Mouse (Mus musculus): ENCODE measurements around the gene Unc13a. TPM values are rescaled to one million over a fixed set of nuclear protein-coding genes. Genes with fewer than 3 reads are reported as not detected.
A peak's percentile ranks its signal among the peaks of the same experiment; 100 is the strongest.

Gene Unc13a
- polyA plus RNA-seq, 1 experiment from 2014 or later: 2.5 TPM

- CTCF ChIA-PET: interaction anchor here (1.5 kb wide), 1 partner anchor 105 kb away, joined by 4 read pairs; no protein-coding TSS in a partner anchor
- H3K27me3 ChIP-seq: no peaks in the 10 kb centered on the region
- DNase-seq (ENCODE audit: low read depth, low spot score) (no peak), ATAC-seq (no peak)
- POLR2A ChIA-PET: no interaction called here
- TF ChIP-seq CTCF (IDR thresholded peaks at IDR 0.05): no peak
- in situ Hi-C loops (cut with MboI; ENCODE audit: low pct_unique_long_range_greater_than_20kb): no loop called here
These were observed 4.7 kb downstream of the Unc13a start for GRCm38 (mm10) chr8:71666855-71667254.

- no peak for TF ChIP-seq CTCF (IDR thresholded peaks at IDR 0.05)
- ChIA-PET CTCF (interaction anchor here (1.5 kb wide), 1 partner anchor 104 kb away, joined by 4 read pairs; no protein-coding TSS in a partner anchor), POLR2A (no interaction called here)
- no peaks in the 10 kb centered on the region for H3K27me3 ChIP-seq
- peak; percentile 36 for ATAC-seq
- in situ Hi-C loops (cut with MboI; ENCODE audit: low pct_unique_long_range_greater_than_20kb): no loop called here
- no peak for DNase-seq (ENCODE audit: low read depth, low spot score)
These were observed 6.0 kb downstream of the Unc13a start for GRCm38 (mm10) chr8:71665331-71666130.

GRCm38 (mm10) chr8:71660325-71661120 lies 11.0 kb downstream of the Unc13a start:
- POLR2A ChIA-PET: interaction anchor here (1.2 kb wide), 1 partner anchor 67 kb away, joined by 4 read pairs; no protein-coding TSS in a partner anchor
- H3K27me3 ChIP-seq: no peaks in the 10 kb centered on the region
- ATAC-seq (peak; percentile 34), DNase-seq (ENCODE audit: low read depth, low spot score) (no peak)
- TF ChIP-seq CTCF (IDR thresholded peaks at IDR 0.05): no peak
- in situ Hi-C loops (cut with MboI; ENCODE audit: low pct_unique_long_range_greater_than_20kb): loop anchor here (5.0 kb wide), 1 partner anchor 98 kb away; no protein-coding TSS in a partner anchor
- CTCF ChIA-PET: interaction anchor here (0.6 to 4.2 kb wide), 35 partner anchors 9 to 196 kb away, joined by 3 to 23 read pairs (median 4); partner anchors contain the start of genes Jak3, Mrpl34, Nxnl1 and Pgls

- ChIA-PET POLR2A (no interaction called here), CTCF (interaction anchor here (0.9 to 4.2 kb wide), 8 partner anchors 10 to 105 kb away, joined by 3 to 23 read pairs (median 5); partner anchors contain the start of genes Jak3, Nxnl1 and Slc27a1)
- no peaks in the 10 kb centered on the region for H3K27me3 ChIP-seq
- in situ Hi-C loops (cut with MboI; ENCODE audit: low pct_unique_long_range_greater_than_20kb): loop anchor here (5.0 kb wide), 1 partner anchor 97 kb away; no protein-coding TSS in a partner anchor
- ATAC-seq: no peak
- DNase-seq (ENCODE audit: low read depth, low spot score): no peak
- no peak for TF ChIP-seq CTCF (IDR thresholded peaks at IDR 0.05)
These were observed 11.8 kb downstream of the Unc13a start for GRCm38 (mm10) chr8:71659751-71660150.

GRCm38 (mm10) chr8:71658515-71659049 lies 13.0 kb downstream of the Unc13a start:
- no peak for TF ChIP-seq CTCF (IDR thresholded peaks at IDR 0.05)
- POLR2A ChIA-PET: no interaction called here
- DNase-seq (ENCODE audit: low read depth, low spot score): no peak
- H3K27me3 ChIP-seq: no peaks in the 10 kb centered on the region
- no peak for ATAC-seq
- CTCF ChIA-PET: interaction anchor here (1.2 to 4.2 kb wide), 3 partner anchors 44 to 103 kb away, joined by 3 to 23 read pairs (median 3); no protein-coding TSS in a partner anchor
- in situ Hi-C loops (cut with MboI; ENCODE audit: low pct_unique_long_range_greater_than_20kb): no loop called here

- in situ Hi-C loops (cut with MboI; ENCODE audit: low pct_unique_long_range_greater_than_20kb): no loop called here
- ChIA-PET CTCF (interaction anchor here (1.2 to 4.2 kb wide), 2 partner anchors 44 to 96 kb away, joined by 3 to 23 read pairs; no protein-coding TSS in a partner anchor), POLR2A (no interaction called here)
- DNase-seq (ENCODE audit: low read depth, low spot score) (no peak), ATAC-seq (no peak)
- TF ChIP-seq CTCF (IDR thresholded peaks at IDR 0.05): no peak
- H3K27me3 ChIP-seq: no peaks in the 10 kb centered on the region
These were observed 13.7 kb downstream of the Unc13a start for GRCm38 (mm10) chr8:71657816-71658215.

GRCm38 (mm10) chr8:71654600-71654999 lies 17.0 kb downstream of the Unc13a start:
- no peaks in the 10 kb centered on the region for H3K27me3 ChIP-seq
- ATAC-seq: no peak
- ChIA-PET POLR2A (no interaction called here), CTCF (no interaction called here)
- TF ChIP-seq CTCF (IDR thresholded peaks at IDR 0.05): no peak
- in situ Hi-C loops (cut with MboI; ENCODE audit: low pct_unique_long_range_greater_than_20kb): loop anchor here (5.0 kb wide), 1 partner anchor 52 kb away; no protein-coding TSS in a partner anchor
- DNase-seq (ENCODE audit: low read depth, low spot score): no peak

- TF ChIP-seq CTCF (IDR thresholded peaks at IDR 0.05): no peak
- DNase-seq (ENCODE audit: low read depth, low spot score) (no peak), ATAC-seq (no peak)
- ChIA-PET POLR2A (no interaction called here), CTCF (interaction anchor here (1.1 to 1.7 kb wide), 3 partner anchors 14 to 83 kb away, joined by 3 to 4 read pairs (median 3); no protein-coding TSS in a partner anchor)
- no peaks in the 10 kb centered on the region for H3K27me3 ChIP-seq
- in situ Hi-C loops (cut with MboI; ENCODE audit: low pct_unique_long_range_greater_than_20kb): no loop called here
These were observed 26.0 kb downstream of the Unc13a start for GRCm38 (mm10) chr8:71645510-71645909.

GRCm38 (mm10) chr8:71639318-71639717 lies 32.2 kb downstream of the Unc13a start:
- CTCF ChIA-PET: no interaction called here
- in situ Hi-C loops (cut with MboI; ENCODE audit: low pct_unique_long_range_greater_than_20kb): no loop called here
- TF ChIP-seq CTCF (IDR thresholded peaks at IDR 0.05): no peak
- POLR2A ChIA-PET: interaction anchor here (0.6 to 0.9 kb wide), 2 partner anchors 47 to 95 kb away, joined by 3 to 4 read pairs; partner anchors contain the start of gene Pgls
- no peaks in the 10 kb centered on the region for H3K27me3 ChIP-seq
- ATAC-seq (no peak), DNase-seq (ENCODE audit: low read depth, low spot score) (no peak)

GRCm38 (mm10) chr8:71638321-71638720 lies 33.2 kb downstream of the Unc13a start:
- CTCF ChIA-PET: no interaction called here
- in situ Hi-C loops (cut with MboI; ENCODE audit: low pct_unique_long_range_greater_than_20kb): no loop called here

More at GRCm38 (mm10) chr8:71638321-71638720, 33.2 kb downstream of the Unc13a start:
- ATAC-seq (no peak), DNase-seq (ENCODE audit: low read depth, low spot score) (no peak)
- H3K27me3 ChIP-seq: no peaks in the 10 kb centered on the region
- POLR2A ChIA-PET: no interaction called here
- no peak for TF ChIP-seq CTCF (IDR thresholded peaks at IDR 0.05)
